Mouse (Mus musculus): Measurements from ENCODE around the gene Inka2. TPM values are rescaled to one million over a fixed set of nuclear protein-coding genes. Genes with fewer than 3 reads are reported as not detected.

Inka2 gene
- total and polyA plus RNA-seq, 3 experiments, result 0.54 to 3.6 (median 1.3) TPM

Other genes with a start within 250 kb of the Inka2 start
- 10 to 100 TPM; 16.9 to 17.0 TPM for gene Ddx20, start 17.0 kb upstream of the Inka2 start, total RNA-seq (2021)
- gene Ddx20, start 17.0 kb upstream of the Inka2 start, polyA plus RNA-seq (2012; rRNA removed), result 25.4 and 26.4 TPM in 2 replicates
- 100 to 1,000 TPM; 143 to 188 TPM for gene Rap1a, start 96.7 kb downstream of the Inka2 start, total RNA-seq (2021)
- 1.5 and 1.6 TPM in 2 replicates for gene Rap1a, start 96.7 kb downstream of the Inka2 start, polyA plus RNA-seq (2012; rRNA removed)
- gene Adora3, start 166.3 kb downstream of the Inka2 start, total RNA-seq (2021), result under 1 TPM; 0.12 to 0.35 TPM
- gene Adora3, start 166.3 kb downstream of the Inka2 start, polyA plus RNA-seq (2012; rRNA removed), result 0.18 and 0.28 TPM in 2 replicates
- not detected for gene Tmigd3, start 166.3 kb downstream of the Inka2 start, total RNA-seq (2021)
- not detected in 2 replicates for gene Tmigd3, start 166.3 kb downstream of the Inka2 start, polyA plus RNA-seq (2012; rRNA removed)
- 1 to 10 TPM in 1 of 2 experiments, under 1 TPM in 1; 0.29 to 1.7 TPM for gene I830077J02Rik, start 228.1 kb downstream of the Inka2 start, total RNA-seq (2021)
- 0.43 and 0.56 TPM in 2 replicates for gene I830077J02Rik, start 228.1 kb downstream of the Inka2 start, polyA plus RNA-seq (2012; rRNA removed)